In genomic region chr6:145832927-145833326, GRCm38 (mm10) we compare ENCODE assay signal across 34 mouse cellular contexts. TPM values are rescaled to one million over a fixed set of nuclear protein-coding genes. Genes with fewer than 3 reads are reported as not detected.
DNase-seq lines count a peak whose midpoint lies in the region; ATAC-seq lines count a peak whose summit lies in the region.
"Had no signal": no experiment of that assay in that cellular context is flagged by ENCODE, and none has a peak within 500 bp of the region (broad histone marks: within the 10 kb centered on the region; RNA-seq: fewer than 3 reads in every experiment).

No protein-coding gene starts in this region.

- no peak overlapping the region for H3K4me3 ChIP-seq in forebrain, embryonic 14.5 days (ENCODE audit: low read depth, low read length)
- no peak overlapping the region for H3K4me3 ChIP-seq in forebrain, embryonic 10.5 days
- H3K4me3 ChIP-seq in heart, embryonic 10.5 days = no peak overlapping the region
- H3K4me3 ChIP-seq in heart, embryonic 16.5 days (ENCODE audit: low read length) = no peak overlapping the region
- H3K4me3 ChIP-seq: embryonic facial prominence, embryonic 10.5 days; embryonic facial prominence, embryonic 15.5 days; hindbrain, embryonic 12.5 days; intestine, embryonic 15.5 days; limb, embryonic 10.5 days; limb, embryonic 15.5 days; liver, embryonic 13.5 days; megakaryocyte, embryonic 14.5 days; midbrain, embryonic 12.5 days had no signal

- ATAC-seq in forebrain, embryonic 14.5 days = no peak
- ATAC-seq in heart, embryonic 16.5 days (replicated peaks; ENCODE audit: extremely low read depth, insufficient read depth, low FRiP score) = no peak
- ATAC-seq: activated CD4-positive, CD25-positive, alpha-beta regulatory T cell, adult 4 months; hindbrain, postnatal 0 days; intestine, embryonic 15.5 days; lung, postnatal 0 days had no signal

- intact Hi-C loops in heart, postnatal 10 days (cut with DNase I) = loop anchor here (5.0 kb wide), 1 partner anchor 579 kb away; no protein-coding TSS in a partner anchor

- peak; percentile 22 for DNase-seq in forebrain, embryonic 14.5 days (ENCODE audit: low spot score)
- DNase-seq in forebrain, embryonic 10.5 days (ENCODE audit: extremely low spot score, low spot score) = no peak
- no peak for DNase-seq in heart, embryonic 10.5 days (ENCODE audit: low spot score)
- DNase-seq in heart, adult 11 months = no peak
- DNase-seq in heart, postnatal 10 days = no peak
- peak; percentile 40 to 49 for DNase-seq in right cerebral cortex, postnatal 10 days (ENCODE audit: low spot score in 2 of 2)
- DNase-seq in right cerebral cortex, postnatal 25 days = no peak
- DNase-seq: adrenal gland, adult 2 months; adrenal gland, postnatal 36 days; cerebellum, adult 8-10 months; cerebellum, postnatal 25 days; kidney, adult 2 months; kidney, postnatal 4 days; liver, embryonic 13.5 days; lung, adult 18-20 months; lung, postnatal 4 days; right cerebral cortex, postnatal 4 days; thymus, adult 18-20 months; thymus, postnatal 25 days had no signal

- H3K4me1 ChIP-seq in forebrain, embryonic 14.5 days (ENCODE audit: control insufficient read depth, insufficient read depth, low read length) = no peaks in the 10 kb centered on the region
- H3K4me1 ChIP-seq in forebrain, embryonic 10.5 days = 0 out of 2 replicates have a peak, but pooled peaks cover 14% of the 10 kb centered on the region
- H3K4me1 ChIP-seq in heart, embryonic 10.5 days = peaks cover 36% of the 10 kb centered on the region
- peaks cover 5% of the 10 kb centered on the region for H3K4me1 ChIP-seq in heart, embryonic 16.5 days (ENCODE audit: control insufficient read depth, insufficient read depth, low read length)
- H3K4me1 ChIP-seq: embryonic facial prominence, embryonic 15.5 days; intestine, embryonic 15.5 days; limb, embryonic 10.5 days; limb, embryonic 15.5 days; liver, embryonic 13.5 days had no signal

- WGBS in forebrain, embryonic 14.5 days = 66% methylated on average over 8 of the region's 8 CpGs
- WGBS in forebrain, embryonic 10.5 days = 79% methylated on average over 8 of the region's 8 CpGs
- WGBS in heart, embryonic 10.5 days = 54% methylated on average over 8 of the region's 8 CpGs
- 51% methylated on average over 8 of the region's 8 CpGs for WGBS in heart, embryonic 16.5 days

- H3K36me3 ChIP-seq in forebrain, embryonic 14.5 days (ENCODE audit: control insufficient read depth, insufficient read depth, low read length) = no peaks in the 10 kb centered on the region
- no peaks in the 10 kb centered on the region for H3K36me3 ChIP-seq in forebrain, embryonic 10.5 days (replicated peaks)
- H3K36me3 ChIP-seq in heart, embryonic 10.5 days = no peaks in the 10 kb centered on the region
- H3K36me3 ChIP-seq in heart, embryonic 16.5 days (ENCODE audit: control insufficient read depth, insufficient read depth) = no peaks in the 10 kb centered on the region
- H3K36me3 ChIP-seq: embryonic facial prominence, embryonic 10.5 days; embryonic facial prominence, embryonic 15.5 days; hindbrain, embryonic 12.5 days; intestine, embryonic 15.5 days; limb, embryonic 10.5 days; limb, embryonic 15.5 days; liver, embryonic 13.5 days; midbrain, embryonic 12.5 days had no signal

- no peak overlapping the region for H3K4me2 ChIP-seq in forebrain, embryonic 14.5 days (ENCODE audit: low read length)
- no peak overlapping the region for H3K4me2 ChIP-seq in heart, embryonic 16.5 days (ENCODE audit: low read depth, low read length)
- H3K4me2 ChIP-seq: embryonic facial prominence, embryonic 15.5 days; hindbrain, embryonic 12.5 days; intestine, embryonic 15.5 days; limb, embryonic 15.5 days; liver, embryonic 13.5 days; midbrain, embryonic 12.5 days had no signal

- no peaks in the 10 kb centered on the region for H3K9me3 ChIP-seq in forebrain, embryonic 14.5 days (replicated peaks; ENCODE audit: control insufficient read depth, low read length)
- H3K9me3 ChIP-seq in forebrain, embryonic 10.5 days = no peaks in the 10 kb centered on the region
- no peaks in the 10 kb centered on the region for H3K9me3 ChIP-seq in heart, embryonic 10.5 days
- H3K9me3 ChIP-seq in heart, embryonic 16.5 days (replicated peaks; ENCODE audit: control insufficient read depth, low read length) = no peaks in the 10 kb centered on the region
- H3K9me3 ChIP-seq: embryonic facial prominence, embryonic 10.5 days; embryonic facial prominence, embryonic 15.5 days; hindbrain, embryonic 12.5 days; intestine, embryonic 15.5 days; limb, embryonic 10.5 days; limb, embryonic 15.5 days; liver, embryonic 13.5 days; megakaryocyte, embryonic 14.5 days; midbrain, embryonic 12.5 days had no signal

- no peak overlapping the region for H3K9ac ChIP-seq in forebrain, embryonic 14.5 days (ENCODE audit: low read length)
- 0 out of 2 replicates have a peak overlapping the region, but pooled peaks have one; percentile 11 for H3K9ac ChIP-seq in heart, embryonic 16.5 days (ENCODE audit: low read length)
- H3K9ac ChIP-seq: embryonic facial prominence, embryonic 15.5 days; hindbrain, embryonic 12.5 days; intestine, embryonic 15.5 days; limb, embryonic 15.5 days; liver, embryonic 13.5 days; midbrain, embryonic 12.5 days had no signal

- H3K27ac ChIP-seq in forebrain, embryonic 14.5 days (ENCODE audit: low read depth, low read length) = no peak overlapping the region
- H3K27ac ChIP-seq in forebrain, embryonic 10.5 days = no peak overlapping the region
- peak overlapping the region; percentile 32; the same call in 1 of the 2 replicates for H3K27ac ChIP-seq in heart, embryonic 10.5 days
- H3K27ac ChIP-seq in heart, embryonic 16.5 days (ENCODE audit: low read length) = no peak overlapping the region
- H3K27ac ChIP-seq: embryonic facial prominence, embryonic 10.5 days; embryonic facial prominence, embryonic 15.5 days; hindbrain, embryonic 12.5 days; hindbrain, postnatal 0 days; intestine, embryonic 15.5 days; kidney, postnatal 0 days; limb, embryonic 10.5 days; limb, embryonic 15.5 days; liver, embryonic 13.5 days; midbrain, embryonic 12.5 days; stomach, postnatal 0 days had no signal

- no peaks in the 10 kb centered on the region for H3K27me3 ChIP-seq in forebrain, embryonic 14.5 days (replicated peaks; ENCODE audit: control insufficient read depth, insufficient read depth, low read length)
- peaks cover 3% of the 10 kb centered on the region; the same call in 1 of the 2 replicates for H3K27me3 ChIP-seq in forebrain, embryonic 10.5 days (ENCODE audit: poor library complexity, severe bottlenecking)
- no peaks in the 10 kb centered on the region for H3K27me3 ChIP-seq in heart, embryonic 10.5 days (ENCODE audit: insufficient read depth, poor library complexity, severe bottlenecking)
- H3K27me3 ChIP-seq in heart, embryonic 16.5 days (ENCODE audit: control insufficient read depth, insufficient read depth, low read length) = no peaks in the 10 kb centered on the region
- H3K27me3 ChIP-seq: CH12.LX; embryonic facial prominence, embryonic 15.5 days; hindbrain, embryonic 12.5 days; intestine, embryonic 15.5 days; limb, embryonic 15.5 days; midbrain, embryonic 12.5 days had no signal

RNA-seq across cellular contexts. Expression of gene Bhlhe41, which starts 32.4 kb away (rescaled TPM):
- 1.7 and 2.5 TPM in 2 replicates for polyA plus RNA-seq in forebrain, embryonic 14.5 days (2014; fragmentation: Nextera tagmentation; extraction: Ambion mirVana)
- 1.6 and 2.1 TPM in 2 replicates for polyA plus RNA-seq in forebrain, embryonic 10.5 days (2016; fragmentation: Nextera tagmentation; extraction: Ambion mirVana)
- polyA plus RNA-seq in heart, embryonic 10.5 days (2016; fragmentation: Nextera tagmentation; extraction: Ambion mirVana) = 3.8 and 7.4 TPM in 2 replicates
- polyA plus RNA-seq in heart, embryonic 16.5 days (2015; fragmentation: Nextera tagmentation; extraction: Ambion mirVana) = 5.9 and 6.1 TPM in 2 replicates
- 10 to 100 TPM; 15.9 to 17.4 TPM for total RNA-seq in heart, postnatal 10 days (2021)

Comparison
In these comparisons a context has a peak if more than half of its experiments do, and no peak if none do; other contexts are left out.
1. DNase-seq: peak in forebrain, embryonic 14.5 days (single experiment) and right cerebral cortex, postnatal 10 days (2 of 2); none in forebrain, embryonic 10.5 days (single experiment), heart, embryonic 10.5 days (single experiment), heart, adult 11 months (single experiment), heart, postnatal 10 days (0 of 2) and right cerebral cortex, postnatal 25 days (single experiment).